Mouse (Mus musculus) left cerebral cortex, adult 2 months (tissue): ENCODE measurements at regions not wholly inside any gene's neighbourhood (a gene's known extent, or its start where the extent isn't known, plus 50 kb on each side); places are given as distances from the start of the nearest gene placed in this dataset.

Experiments
- DNase-seq, 2 experiments: peaks; one replicate each; pipeline ENCODE4 v3.0.0; 2021 to 2022; ENCODE audit warnings: low spot score in 2 of 2, mixed read lengths in 1 of 2; ENCODE audit errors: extremely low spot score in 1 of 2
- H3K27ac ChIP-seq: fragments of 200-600 bp; 2 replicates; pipeline ENCODE4 v1.8.1; 2022
- H3K4me3 ChIP-seq: fragments of 200-600 bp; 2 replicates; pipeline ENCODE4 v1.8.1; 2022
- CTCF ChIP-seq: fragments of 200-600 bp; IDR thresholded peaks from 2 replicates; pipeline ENCODE4 v1.8.1; 2022; ENCODE audit warnings: antibody characterized with exemption, mild to moderate bottlenecking, moderate library complexity
- intact Hi-C: fragments of 180-260 bp; cut with DNase I; formaldehyde crosslinking; loops from one replicate; pipeline ENCODE4 v1.15.1; 2025

DNA sequence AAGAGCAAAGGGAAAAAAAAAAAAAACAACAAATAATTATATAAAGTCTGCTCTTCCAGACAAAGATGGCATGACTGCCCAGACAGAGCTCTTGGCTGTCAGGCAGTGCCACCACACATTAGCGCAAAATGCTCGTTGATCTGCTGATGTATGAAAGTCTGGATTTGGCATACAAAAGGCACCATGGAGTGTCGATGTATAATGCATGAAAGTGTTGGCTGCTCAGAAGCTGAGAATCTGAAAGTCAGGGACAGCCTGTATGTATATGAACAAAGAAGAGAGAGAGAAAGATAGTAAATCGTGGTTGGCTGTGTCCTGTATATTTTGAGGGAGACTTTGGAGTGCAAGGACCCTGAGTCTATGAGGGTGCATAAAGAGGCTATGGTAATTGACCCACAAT, 589.7 kb downstream of the Cetn3 start:
- no peak for TF ChIP-seq CTCF
- H3K27ac ChIP-seq, result no peak overlapping the region
- DNase-seq, result no peak
- H3K4me3 ChIP-seq, result no peak overlapping the region
- intact Hi-C loops, result no loop called here

DNA sequence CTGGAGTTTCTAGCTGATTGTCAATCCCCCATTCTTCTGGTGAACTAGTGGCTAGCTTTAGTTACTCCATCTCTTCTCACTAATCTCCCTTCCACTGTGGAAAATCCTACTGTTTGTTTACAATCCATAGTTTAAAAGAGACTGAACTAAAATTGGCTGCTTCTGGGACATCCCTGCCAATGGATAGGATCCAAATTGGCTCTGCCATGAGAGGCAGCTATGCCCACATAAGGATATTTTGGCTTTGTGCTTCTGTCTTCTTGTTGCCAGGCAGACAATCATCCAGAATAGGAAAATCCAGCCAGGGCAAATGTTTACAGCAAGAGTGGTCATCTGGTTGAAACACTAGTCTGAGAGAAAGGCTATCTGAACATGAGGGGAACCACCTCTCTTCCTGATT, 610.0 kb downstream of the Cetn3 start:
- DNase-seq, result peak in 1 of 2 experiments; percentile 15
- peak overlapping the region; percentile 38; the same call in 1 of the 2 replicates for H3K27ac ChIP-seq
- intact Hi-C loops, result loop anchor here (2.0 kb wide), 1 partner anchor 74 kb away; no protein-coding TSS in a partner anchor
- TF ChIP-seq CTCF, result no peak; the same call in 1 of the 2 replicates
- H3K4me3 ChIP-seq, result no peak overlapping the region

DNA sequence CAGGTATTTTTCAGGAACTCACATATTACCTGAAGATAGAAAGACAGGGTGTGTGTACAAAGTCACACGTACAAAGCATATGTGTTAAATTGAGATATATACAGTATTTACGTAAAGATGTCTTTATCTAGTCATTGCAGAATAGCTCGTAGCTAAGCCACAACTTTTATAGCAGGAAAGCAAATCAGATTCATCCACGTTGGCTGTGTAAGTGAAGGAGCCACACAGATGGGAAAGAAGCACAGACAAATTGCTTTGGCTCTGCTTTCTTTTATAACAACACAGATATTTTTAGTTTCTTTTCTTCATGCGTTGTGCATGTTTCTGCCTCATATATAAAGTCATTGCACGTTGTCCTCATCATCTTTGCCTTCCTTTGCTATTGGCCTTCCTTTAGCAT, 610.6 kb downstream of the Cetn3 start:
- no peak for TF ChIP-seq CTCF
- no peak for DNase-seq
- H3K4me3 ChIP-seq, result no peak overlapping the region
- intact Hi-C loops, result loop anchor here (2.0 kb wide), 1 partner anchor 75 kb away; no protein-coding TSS in a partner anchor
- peak overlapping the region; percentile 38; the same call in 1 of the 2 replicates for H3K27ac ChIP-seq

GRCm38 (mm10) chr13:82413677-82414076, 630.8 kb downstream of the Cetn3 start:
- intact Hi-C loops, result no loop called here
- no peak for DNase-seq
- Histone ChIP-seq H3K27ac (no peak overlapping the region), H3K4me3 (no peak overlapping the region)
- TF ChIP-seq CTCF, result no peak

DNA sequence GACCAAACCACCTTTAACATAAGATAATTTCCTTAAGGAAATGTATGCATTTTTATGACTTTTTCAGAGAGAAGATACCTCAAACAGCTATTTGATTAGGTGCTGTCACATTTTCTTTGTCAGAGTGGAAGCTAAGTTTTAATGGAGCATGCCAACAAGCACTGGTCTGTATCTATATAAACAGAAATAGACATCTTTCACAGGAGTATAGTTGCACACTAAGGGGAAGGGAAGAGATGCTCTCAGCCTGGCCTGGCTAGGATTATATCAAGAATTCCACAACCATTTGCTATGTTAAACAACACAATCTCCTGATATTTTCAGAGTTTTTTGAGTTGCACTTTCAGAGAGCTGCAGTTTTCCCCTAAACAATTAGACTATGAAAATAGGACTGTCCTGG, 638.1 kb downstream of the Cetn3 start:
- no peak overlapping the region for H3K27ac ChIP-seq
- no peak for TF ChIP-seq CTCF
- no peak overlapping the region for H3K4me3 ChIP-seq
- DNase-seq, result no peak
- intact Hi-C loops, result no loop called here

GRCm38 (mm10) chr13:82423911-82424654, 641.2 kb downstream of the Cetn3 start:
- DNase-seq, result no peak
- intact Hi-C loops, result no loop called here
- H3K27ac ChIP-seq, result peak overlapping the region; percentile 26; the same call in 1 of the 2 replicates
- TF ChIP-seq CTCF, result no peak
- H3K4me3 ChIP-seq, result no peak overlapping the region

DNA sequence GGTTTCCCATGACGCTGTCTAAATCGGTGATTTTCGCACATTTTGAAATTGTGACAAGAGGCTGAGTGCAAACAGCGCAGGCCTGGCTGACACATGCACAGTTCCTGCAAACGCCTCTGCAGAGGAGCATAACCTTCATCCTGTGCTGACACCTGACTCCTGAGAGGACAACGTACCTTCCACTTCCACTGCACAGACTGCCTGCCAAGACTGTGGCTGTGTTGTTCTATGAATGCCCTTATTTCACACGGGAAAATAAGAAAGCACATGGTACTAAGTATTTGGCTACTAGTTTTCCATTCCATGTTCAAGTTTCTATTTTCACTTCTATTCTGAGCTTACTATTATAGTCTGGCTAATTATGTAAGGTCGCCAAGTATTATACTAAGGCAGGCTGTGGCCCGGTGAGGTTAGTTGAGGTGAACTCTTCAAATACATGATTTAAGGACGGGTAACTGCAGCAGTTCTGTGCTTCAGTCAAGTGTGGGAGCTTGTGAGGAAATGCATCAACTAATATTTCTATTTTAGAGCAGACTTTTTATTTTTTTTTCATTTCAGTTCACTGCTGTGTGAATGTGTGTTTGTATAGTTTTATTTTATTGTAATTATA, 642.0 kb downstream of the Cetn3 start:
- intact Hi-C loops, result no loop called here
- no peak for DNase-seq
- Histone ChIP-seq H3K27ac (peak overlapping the region; percentile 3; the same call in 1 of the 2 replicates), H3K4me3 (no peak overlapping the region)
- TF ChIP-seq CTCF, result no peak

DNA sequence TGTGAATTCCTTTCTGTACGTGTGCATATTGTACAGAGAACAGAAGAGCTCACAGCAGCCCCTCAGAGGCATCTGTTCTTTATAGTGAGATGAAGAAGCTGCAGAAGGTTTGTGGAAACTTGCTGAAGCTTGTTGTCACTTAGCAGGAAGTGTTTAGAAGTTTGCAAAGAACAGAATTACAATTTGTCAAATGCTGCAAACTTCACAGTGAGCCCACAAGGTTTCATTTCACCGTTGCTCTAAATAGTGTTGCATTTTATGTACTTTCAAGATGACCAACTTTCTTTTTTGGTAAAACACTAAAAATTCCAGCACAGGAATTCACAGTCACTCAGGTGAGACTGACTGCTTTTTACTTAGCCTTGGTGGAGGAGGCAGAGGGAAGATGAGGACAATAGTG, 649.5 kb downstream of the Cetn3 start:
- Histone ChIP-seq H3K27ac (0 out of 2 replicates have a peak overlapping the region, but pooled peaks have one; percentile 24), H3K4me3 (no peak overlapping the region)
- no peak for DNase-seq
- no peak for TF ChIP-seq CTCF
- intact Hi-C loops, result loop anchor here (10.0 kb wide), 1 partner anchor 488 kb away; no protein-coding TSS in a partner anchor

- intact Hi-C loops, result loop anchor here (5.0 to 10.0 kb wide), 2 partner anchors 122 to 494 kb away; no protein-coding TSS in a partner anchor
- Histone ChIP-seq H3K27ac (no peak overlapping the region), H3K4me3 (no peak overlapping the region)
- DNase-seq, result no peak
- TF ChIP-seq CTCF, result no peak
Measured at GRCm38 (mm10) chr13:82439294-82439693, 656.4 kb downstream of the Cetn3 start.

DNA sequence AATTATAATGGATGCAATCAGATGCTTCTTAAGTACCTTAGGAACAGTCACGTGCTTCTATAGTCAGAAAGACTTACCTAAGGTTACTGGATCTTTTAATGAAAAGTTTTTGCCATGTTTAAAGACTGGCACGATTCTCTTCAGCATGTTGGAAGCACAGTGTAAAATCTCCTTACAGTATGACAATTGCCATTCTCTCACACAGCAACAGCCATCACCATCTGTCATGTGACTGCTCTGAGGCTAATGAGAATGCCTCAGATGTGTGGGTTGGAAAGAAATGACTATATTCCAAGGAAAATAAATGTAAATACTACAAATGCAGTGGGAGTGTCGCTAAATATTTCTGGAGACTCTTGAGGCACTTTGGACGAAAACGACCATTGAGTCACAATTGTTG, 670.8 kb downstream of the Cetn3 start:
- Histone ChIP-seq H3K4me3 (no peak overlapping the region), H3K27ac (no peak overlapping the region)
- no peak for DNase-seq
- no peak for TF ChIP-seq CTCF
- intact Hi-C loops, result no loop called here

DNA sequence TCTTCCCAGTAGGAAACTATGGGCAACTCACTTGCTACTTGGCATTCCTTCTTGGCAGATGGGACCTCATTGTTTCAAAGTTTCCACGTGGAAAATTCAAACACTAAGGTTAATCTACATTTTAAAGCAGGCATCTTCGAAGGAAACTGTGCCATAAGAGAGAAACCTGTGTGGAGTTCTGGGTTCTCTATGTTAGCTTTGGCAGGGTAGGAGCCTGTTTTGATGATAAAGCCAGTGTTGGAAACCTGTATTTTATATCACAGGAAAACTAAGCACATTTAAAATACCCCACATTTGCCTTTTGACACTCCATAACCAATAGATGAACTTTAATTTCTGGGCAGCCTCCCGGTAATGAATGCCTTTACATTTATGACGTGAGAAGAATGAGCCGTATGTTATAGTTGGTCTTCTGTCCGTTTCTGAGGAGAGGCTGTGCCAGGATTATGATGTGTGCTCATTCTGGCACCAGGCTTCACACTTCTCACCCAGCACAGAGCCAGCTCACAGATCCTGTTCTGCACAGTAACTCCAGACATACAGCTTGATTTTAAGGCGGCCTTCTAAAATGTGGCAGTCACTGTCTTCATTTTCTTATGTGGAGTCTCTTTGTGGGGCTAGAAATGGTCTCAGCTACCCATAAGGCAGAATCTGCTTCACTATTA, 700.5 kb downstream of the Cetn3 start:
- no peak for DNase-seq
- TF ChIP-seq CTCF, result no peak
- Histone ChIP-seq H3K4me3 (no peak overlapping the region), H3K27ac (no peak overlapping the region)
- intact Hi-C loops, result no loop called here

- no peak; the same call in 1 of the 2 replicates for TF ChIP-seq CTCF
- intact Hi-C loops, result no loop called here
- Histone ChIP-seq H3K4me3 (no peak overlapping the region), H3K27ac (no peak overlapping the region)
- DNase-seq, result no peak
Measured at GRCm38 (mm10) chr13:82496606-82497005, 713.7 kb downstream of the Cetn3 start.
